Mouse (Mus musculus): ENCODE data around the gene Hpca.

The Hpca gene

GRCm38 (mm10) chr4:129062281-129063075 lies 59.4 kb downstream of the Hpca start:
- no peak for DNase-seq (ENCODE audit: extremely low spot score, low read depth, low spot score)
